Mouse (Mus musculus) adipocyte (in vitro differentiated cells): Measurements from ENCODE around the gene Nfix.

Experiments used
- DNase-seq: peaks from one replicate; pipeline ENCODE4 v3.0.0-alpha.2; 2016; ENCODE audit warnings: low spot score

Nfix gene

DNA sequence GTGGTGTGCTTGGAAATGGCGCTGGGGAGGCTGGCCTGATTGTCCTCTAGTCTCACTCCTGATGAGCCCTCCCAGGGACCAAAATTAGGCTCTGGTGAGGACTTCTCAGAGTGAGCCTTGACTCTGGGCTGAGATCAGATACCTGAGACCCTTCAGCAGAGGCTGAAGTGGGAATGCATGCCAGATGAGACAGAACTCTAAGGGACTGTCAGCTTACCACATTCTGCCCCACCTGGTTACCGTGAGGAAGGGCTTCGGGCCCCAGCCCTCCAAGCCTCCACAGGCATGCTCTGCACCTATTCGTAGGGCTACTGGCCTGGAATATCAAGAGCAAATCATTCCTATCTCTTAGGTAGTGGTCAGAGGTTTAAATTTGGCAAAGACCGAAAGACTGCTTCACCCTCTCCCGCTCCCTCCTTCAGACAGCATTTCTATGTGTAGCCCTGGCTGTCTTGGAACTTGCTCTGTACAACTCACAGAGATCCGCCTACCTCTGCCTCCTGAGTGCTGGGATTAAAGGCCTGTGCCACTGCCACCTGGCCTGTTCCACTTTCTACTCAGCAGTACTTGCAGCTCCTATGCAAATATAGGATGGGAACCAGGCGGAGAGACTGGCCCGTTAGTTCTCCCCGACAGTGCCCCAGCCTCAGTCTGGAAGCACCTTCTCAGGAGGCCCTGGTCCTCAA, 61.3 kb downstream of the Nfix start:
- DNase-seq: no peak

DNA sequence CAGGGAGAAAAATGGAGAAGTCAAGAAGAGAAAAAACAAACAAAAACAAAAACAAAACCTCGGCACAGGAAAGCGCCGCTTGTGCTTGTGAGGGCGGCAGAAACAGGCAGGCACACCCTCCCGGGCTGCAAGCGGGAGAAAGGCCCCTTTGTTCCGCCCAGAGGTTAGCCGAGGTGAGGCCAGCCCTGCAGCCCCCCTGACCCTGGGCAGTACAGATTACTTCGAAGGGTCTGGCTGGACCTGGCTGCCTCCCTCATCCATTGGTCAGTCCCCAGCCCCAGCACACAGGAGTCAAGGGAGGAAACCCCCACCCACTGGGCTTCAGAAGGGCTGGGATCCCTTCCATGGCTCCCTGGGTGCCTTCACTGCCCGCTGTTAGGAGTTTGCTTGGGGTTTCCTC, 61.9 kb downstream of the Nfix start:
- no peak for DNase-seq

DNA sequence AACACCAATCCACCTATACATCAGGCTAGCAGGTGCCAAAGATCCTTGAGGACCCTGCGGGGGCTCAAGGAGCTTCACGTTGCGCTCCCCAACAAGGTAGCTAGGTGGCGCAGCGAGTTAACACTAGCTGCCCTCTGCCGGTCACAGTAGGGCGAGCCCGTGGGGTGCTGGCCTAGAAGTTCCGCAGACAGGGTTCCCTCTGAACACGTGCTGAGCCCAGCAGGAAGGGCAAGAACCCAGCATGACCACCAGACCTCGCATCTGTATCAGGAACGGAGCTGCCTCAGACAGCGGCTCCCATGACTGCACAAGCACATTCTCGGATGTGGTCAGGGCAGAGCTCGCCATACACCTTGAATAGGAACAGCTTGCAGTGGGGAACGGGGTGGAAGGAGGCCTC, 62.5 kb downstream of the Nfix start:
- peak; percentile 63 for DNase-seq

DNA sequence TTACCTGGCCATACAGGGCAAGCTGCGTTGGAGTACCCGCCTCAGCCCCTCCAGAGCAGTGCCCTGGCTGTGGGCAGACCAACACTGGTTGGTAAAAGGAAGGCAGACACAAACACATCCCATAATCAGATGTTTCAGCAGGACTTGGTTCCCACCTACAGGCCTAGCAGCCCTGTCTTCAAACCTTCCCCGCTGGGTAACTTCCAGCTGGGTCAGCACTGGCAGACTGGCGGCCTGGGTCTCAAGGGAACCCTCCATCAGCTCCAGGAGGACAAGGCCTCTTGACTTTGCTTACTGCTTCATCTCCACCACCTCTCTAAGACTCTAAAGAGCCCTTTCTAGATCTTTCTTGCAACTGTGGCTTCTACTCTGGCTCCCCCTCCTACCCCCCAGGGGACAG, 63.6 kb downstream of the Nfix start:
- peak; percentile 67 for DNase-seq

DNA sequence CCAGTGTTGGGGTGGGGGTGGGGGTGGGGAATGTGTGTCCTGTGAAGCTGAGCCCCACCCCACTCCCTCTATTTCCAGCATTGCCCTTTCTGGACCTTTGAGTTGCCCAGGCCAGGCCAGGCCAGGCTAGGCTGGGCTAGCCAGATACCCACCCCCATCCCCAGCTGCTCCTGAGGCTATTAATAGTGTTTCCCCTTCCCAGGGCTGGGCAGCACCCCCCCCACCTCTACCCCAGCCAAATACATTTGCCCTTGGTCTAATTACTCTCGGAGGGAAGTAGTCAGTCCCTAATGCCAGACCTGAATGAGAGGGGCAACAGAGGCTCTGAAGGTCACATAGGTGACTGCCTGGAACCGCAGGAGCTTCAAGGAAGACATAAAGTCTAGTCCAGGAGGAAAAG, 64.5 kb downstream of the Nfix start:
- no peak for DNase-seq

DNA sequence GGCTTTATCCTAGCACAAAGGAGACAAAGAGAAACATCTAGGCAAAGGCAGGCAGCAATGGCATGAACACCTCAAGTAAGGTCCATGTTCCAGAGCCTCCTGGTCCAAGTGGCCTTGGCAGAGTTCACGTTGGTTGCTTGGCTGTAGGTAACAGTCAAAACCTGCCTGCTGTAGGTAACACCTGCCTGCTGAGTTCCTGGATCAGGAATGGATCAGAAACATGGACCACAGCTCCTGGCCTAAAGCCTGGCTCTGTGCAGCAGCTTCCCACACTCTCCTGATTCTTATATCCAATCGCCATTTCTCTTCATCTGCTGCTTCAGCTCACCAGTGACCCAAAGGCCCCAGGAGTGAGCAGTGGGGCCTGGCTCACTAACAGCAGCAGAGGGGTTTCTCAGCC, 65.5 kb downstream of the Nfix start:
- no peak for DNase-seq

DNA sequence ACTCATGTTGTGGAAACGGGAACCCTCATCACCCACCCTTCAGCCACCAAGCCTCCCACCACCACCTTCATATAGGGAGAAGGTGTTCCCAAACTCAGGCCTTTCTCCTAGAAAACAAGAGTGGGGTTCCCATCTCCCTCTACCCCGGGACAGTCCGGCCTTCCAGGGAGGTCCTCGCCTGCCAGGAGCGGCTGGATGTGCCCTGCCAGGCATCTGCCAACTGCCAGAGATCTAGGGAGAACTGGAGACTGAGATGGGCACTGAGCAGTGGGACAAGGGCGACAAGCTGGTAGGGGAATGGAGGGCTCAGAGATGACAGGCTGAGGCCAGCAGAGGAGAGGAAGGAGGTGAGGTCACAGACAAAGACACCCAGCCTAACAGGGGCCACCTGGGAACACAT, 66.2 kb downstream of the Nfix start:
- no peak for DNase-seq

DNA sequence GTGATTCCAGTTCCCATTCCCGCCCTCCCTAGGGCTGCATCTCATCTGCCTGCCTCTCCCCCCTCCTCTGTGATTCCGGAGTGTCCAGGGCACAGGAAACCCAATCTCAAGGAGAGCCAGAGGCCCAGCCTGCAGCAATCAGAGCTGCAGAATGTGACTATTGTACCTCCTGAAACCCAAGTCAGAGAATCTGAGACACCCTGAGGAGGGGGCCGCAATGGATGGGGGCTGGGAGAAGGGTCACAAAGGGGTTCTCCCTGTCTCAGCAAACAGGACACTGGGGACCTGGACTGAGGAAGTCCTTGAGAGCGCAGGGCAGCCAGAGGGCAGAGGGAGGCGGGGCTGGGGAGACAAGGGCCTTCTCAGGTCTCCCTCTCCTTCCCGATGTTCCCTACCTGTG, 67.1 kb downstream of the Nfix start:
- no peak for DNase-seq

DNA sequence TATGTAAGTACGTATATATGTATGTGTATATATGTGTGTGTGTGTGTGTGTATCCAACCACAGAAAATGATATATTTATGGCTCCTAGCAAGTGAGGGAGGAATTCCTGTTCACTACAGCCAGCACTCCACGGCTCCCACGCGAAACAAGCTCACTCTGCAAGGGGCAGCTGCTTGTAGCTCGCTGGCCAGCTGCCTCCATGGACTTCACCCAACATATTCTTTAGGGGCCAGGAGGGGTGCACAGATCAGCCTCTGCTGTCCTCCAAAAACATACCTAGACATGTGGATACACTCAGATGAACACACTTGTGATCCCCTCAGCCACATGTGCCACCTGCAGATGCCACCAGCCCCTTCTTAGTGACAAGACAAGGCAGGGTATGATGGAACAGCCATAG, 67.6 kb downstream of the Nfix start:
- no peak for DNase-seq

DNA sequence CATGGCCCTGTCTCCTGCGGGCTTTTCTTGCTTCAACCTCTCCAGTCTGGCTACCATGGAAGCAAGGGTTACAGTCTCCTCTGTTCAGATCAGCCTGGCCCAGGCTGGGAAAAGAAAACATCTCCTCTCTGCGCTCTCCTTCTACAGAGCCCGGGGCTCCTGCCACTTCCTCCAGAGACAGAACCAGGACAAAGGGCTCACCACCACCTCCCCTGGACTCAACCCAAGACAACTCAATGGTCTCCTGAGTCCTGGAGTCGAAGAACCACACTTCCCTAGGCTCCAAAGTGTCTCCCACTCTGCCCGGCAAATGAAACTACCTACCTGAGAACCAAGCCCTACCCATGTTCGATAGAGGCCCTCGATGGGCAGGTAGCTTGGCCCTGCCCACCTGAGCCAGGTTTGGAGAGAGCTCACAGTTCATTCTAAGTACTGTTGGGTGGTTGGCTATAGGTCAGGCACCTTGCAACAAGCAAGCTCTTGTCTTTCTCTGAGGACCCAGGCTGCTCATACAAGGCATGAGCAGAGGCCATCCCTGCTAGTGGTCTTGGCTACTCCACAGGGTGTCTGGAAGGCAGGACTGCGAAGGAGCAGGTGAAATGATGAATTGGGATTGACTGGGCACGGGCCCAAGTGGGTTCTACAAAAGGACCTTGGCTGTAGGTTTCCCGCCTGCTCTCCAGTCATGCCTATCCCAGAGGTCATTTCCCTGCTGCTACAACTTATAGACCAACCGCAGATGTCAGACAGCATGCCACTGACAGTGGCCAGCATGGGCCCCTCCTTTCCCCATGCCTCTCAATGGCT, 68.6 kb downstream of the Nfix start:
- DNase-seq: peak; percentile 50

DNA sequence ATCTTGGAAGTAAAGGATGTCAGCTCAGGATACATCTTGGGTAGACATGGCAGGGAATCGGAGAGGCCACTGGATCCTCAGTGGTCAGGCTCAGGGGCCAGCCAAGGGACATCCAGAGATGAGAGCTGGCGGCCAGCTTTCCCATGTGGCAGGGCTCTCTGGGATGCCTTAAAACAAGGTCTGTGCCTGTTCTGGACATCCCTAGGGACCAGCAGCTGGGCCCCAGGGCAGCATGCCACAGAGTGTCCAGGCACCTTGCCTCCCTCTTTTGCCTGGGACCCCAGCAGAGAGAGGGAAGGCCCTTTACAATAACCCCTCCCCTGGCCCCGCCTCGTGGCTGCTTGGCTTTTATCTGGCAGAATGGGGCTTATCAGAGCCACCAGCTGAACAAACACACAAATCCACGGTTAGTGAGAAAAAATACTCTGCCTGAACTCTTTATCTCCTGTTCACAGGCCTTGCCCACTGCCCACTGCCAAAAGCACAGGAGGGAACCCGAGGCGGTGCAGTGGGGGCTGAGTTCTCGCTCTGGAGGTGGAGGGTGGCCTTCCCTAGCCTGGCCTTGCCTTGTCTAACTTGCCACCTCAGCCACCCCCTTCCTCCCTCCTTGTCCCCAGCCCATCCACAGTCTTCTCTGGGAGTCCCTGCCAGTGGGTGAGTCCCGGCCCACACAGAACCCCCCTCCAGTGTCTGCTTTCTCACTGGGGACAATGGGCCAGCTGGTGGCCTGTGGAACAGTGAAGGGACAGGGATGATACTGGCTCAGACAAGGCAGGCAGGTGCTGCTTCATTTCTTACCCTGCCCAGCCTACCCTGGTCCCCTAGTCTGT, 69.4 kb downstream of the Nfix start:
- DNase-seq: no peak

DNA sequence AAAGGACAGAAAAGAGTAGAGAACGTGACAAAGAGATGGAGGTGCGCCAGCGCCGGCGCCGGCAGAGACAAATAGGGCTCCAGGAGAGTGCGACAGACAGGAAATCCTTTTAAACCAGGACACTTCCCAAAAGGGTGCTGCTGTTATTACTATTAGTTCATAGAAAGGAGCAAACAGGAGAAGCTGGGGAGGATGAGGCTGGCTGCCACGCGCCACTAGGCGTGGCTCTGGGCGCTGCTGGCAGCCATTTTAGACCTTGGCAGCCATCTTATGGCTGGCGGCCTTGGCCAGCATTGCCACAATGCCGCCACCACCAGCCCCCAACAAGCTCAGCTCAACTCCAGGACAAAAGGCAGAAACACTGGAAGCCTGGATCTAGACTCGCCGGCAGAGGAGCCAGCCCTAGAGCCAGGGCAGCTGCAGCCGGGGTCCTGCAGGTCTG, 70.2 kb downstream of the Nfix start:
- no peak for DNase-seq

DNA sequence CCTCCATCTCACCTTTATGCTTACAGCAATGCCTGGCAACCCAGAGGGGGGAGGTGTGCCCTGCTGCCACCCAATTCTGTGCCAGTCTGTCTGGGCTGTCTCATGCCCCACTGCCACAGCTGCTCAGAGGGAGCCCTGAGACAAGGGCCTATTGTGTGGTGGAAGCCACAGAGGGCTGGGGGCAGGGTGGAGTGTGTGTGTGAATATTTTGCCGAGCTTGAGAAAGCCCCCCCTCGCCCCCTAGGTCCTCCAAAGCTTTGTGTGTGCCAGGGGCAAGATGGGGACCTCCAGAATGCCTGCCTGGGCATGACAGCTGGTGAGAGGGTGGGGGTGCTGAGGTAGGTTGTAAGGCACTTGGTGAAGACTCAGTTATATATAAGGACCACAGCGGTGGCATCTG, 71.7 kb downstream of the Nfix start:
- DNase-seq: no peak

DNA sequence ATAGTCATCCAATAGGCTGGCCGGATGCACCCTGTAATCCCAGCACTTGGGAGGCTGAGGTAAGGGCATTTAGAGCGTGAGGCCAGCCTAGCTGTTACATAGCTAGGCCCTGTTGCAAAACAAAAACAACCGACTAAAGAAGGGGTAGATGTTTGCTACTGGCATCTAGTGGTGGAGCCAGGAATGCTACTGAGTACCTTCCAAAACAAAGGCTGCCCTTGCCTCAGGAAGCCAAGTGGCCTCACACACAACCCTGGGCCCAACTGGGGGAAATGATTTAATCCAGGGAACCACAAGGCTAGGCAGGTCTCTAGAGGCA, 74.2 kb downstream of the Nfix start:
- peak; percentile 90 for DNase-seq

DNA sequence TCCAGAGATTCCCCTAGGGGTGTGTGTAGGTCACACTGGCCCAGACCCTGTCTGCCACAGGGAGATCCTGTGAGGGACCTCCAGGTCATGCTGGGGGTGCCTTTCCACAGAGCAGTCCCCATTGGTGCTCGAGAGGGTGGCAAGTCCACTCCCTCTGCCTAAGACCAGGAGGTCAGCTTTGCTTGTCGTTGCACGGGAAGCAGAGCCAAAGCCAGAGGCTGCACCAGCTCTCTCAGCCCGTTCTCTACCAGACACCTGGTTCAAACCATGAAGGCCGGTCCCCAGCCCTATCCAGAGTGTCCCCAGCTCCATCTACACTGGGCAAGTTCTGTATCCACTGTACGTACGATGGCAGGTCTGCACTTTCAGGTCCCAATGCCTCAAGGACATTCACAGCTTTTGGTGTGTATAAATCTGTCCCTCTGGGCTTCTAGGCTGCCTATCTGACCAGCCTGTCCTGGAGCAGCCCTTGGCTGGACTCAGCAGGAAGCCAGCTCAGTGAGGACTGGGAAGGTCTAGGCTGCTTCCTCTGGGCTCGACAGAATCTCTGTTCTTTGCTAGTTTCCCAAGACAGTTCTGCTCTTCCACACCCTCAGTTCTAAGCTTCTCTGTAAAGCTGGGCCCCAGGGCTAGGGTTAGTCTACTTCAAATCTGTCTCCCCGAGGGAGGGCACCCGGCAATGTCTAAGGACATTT, 74.8 kb downstream of the Nfix start:
- DNase-seq: no peak

DNA sequence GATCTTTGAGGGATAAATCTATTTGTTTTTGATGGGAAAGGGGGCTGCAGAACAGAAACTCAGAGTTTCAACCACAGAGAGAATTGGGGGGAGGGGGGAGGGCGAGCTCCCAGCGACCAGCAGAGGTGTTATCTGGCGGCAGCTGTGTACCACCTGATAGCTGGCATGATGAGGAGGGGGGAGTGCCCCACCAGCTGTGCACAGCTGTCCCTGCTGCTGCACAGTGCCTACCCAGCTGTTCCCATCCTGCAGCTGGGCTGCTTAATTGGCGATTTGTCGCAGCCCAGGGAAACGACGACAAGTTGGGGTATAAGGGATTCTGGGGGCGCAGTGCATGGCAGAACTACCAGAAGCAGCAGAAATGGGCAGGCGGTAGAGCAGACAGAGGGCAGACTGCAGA, 75.5 kb downstream of the Nfix start:
- DNase-seq: no peak

DNA sequence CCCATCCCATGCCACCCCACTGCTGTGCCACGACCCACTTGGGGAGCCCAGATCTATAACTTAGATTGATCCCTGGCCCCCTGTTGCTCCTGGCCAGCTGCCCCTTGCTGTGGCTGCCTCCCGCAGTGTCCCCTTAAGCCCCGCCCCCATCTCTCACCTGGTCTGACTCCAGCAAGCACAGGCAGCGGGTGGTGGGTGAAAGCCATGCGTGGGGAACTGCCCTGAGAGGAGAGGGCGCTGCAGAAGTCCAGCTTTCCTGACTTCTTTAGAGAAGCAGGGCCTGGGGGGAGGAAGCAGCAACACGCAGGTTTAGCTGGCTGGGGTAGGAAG, 76.6 kb downstream of the Nfix start:
- no peak for DNase-seq

DNA sequence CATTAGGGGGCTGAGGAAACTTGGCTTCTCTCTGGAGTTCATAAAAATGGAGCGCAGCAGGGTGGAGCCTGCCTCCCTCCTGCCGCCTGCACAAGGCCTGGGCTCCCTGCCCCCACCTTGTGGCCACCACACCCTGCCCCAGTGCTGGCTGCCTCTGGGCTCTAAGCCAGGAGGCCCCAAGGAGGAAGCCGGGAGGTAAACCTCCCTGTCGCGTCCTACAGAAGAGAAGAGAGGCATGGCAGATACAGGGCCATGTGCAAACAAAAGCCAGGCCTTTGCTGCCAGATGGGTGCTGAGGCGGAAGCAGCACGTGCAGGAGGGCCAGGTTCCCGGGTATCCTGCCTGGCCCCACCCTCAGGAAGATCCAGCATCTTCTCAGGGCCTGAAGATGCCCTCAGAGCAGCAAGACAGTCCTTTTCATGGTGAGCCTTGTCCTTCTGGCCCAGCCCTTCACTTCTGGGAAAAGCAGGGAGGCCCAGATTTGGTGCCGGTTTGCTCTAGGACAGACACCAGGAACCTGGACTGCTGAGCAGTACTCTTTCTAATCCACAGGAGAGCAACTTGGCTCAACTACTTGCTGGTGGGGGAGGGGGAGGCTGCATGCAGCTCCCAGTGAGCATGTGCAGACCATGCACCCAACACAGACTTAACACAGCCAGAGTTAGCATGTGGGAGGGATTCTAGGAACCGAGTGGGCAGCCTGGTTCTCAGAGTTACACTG, 77.1 kb downstream of the Nfix start, which contains the start of gene G430095P16Rik:
TSS of gene G430095P16Rik (plus strand) at position 158 of the 721 bp plus-strand sequence.
- peak; percentile 82 for DNase-seq

DNA sequence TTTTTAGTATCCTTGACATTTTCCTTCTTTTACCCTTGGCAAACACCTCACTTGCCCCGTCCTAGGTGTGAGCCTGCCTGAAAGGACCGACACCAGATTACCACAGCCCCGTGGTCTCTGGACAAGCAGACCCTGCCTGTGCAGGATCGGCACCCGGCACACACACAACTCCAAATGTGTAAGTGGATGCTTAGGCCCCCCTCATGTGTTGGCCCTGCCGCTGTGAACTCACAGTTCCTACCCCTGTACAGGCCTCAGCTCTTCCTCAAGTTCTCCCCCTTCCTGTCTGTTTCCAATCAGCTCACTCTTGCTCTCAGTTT, 77.7 kb downstream of the Nfix start:
- no peak for DNase-seq

DNA sequence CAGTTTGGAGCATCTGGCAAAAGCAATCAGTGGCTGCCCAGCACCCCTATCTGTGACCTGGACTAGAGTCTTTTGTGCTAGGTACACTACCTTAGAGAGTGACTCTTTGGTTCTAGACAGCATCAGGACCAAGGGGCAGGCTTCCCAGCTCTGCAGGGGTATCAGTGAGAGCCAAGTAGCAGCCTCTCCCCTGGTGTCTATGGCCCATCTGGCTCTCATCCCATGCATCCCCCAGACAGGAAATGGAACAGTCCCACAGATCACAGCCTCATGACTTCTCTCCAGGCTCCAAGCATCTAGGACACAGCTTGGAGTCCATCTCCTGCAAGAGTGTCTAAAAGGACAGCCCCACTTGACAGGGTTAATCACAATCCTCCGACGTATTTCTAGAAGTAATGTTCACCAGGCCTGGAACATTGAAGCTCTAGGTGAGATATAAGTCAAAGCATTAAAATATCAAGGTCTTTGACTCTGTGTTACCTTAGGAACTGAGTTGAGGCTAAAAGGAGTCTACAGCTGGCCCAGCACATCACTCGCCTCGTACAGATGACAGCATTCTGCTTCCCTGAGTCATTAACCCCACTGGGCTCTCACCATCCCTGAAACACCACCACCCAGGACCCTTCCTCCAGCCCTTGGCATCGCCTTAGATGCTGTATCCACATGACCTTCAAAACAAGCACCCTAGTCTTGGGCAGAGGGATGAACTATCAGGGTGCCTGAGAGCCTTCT, 81.0 kb downstream of the Nfix start:
- DNase-seq: no peak

DNA sequence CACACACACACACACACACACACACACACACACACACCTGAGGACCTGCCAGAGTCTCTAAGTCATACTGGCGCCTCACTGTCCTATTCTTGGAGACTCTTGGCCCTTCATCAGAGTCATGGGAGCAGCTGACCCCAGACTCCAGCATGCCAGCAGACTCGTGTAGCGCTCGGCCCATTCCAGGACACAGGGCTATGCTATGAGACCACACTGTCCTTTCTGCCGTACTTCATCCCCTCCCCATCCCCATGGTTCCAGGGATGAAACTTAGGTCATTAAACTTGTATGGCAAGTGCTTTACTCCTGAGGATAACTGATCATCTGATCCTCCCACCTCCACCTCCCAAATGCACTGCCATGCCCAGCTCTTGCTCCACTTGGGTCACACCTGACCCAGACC, 81.7 kb downstream of the Nfix start:
- no peak for DNase-seq
